Mouse (Mus musculus): Measurements from ENCODE around the gene Depdc5.
A peak's percentile ranks its signal among the peaks of the same experiment; 100 is the strongest.

Depdc5 gene

DNA sequence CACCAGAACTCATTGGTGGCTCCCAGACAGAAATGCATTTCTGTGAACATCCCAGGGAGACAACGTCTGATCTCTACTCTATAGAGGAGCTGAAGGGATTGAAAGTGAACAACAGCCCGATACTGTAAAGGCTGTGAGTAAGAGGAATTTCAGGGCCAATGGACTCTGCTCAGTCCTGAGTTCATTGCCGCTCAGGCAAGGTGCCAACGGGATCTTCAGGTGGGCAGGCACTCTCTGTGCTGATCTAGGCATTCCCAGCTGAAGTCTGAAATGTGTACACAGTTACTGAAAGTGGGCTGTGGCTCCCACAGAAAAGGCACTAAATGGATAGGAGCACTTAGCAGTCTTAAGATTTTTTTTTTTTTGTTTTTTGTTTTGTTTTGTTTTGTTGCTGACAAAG, 135.3 kb downstream of the Depdc5 start:
- DNase-seq (ENCODE audit: low read depth, low spot score) = no peak

DNA sequence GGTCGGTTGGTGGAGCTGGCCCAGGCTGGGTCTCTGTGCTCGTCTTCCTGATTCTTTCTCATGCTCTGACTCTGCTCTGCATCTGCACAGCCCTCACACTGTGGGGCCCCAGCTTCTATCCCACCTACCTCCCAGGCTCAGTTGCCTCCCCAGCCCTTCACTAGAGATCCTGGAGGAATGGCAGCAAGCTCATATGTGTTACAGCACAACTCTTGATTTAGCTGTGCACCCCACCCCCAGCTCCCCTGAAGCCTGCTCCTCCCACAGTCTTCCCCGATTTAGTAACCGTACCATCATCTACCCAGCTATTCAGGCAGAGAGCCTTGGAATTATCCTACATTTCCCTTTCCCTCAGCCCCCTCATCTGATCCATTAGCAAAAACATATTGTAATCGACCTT, 137.6 kb downstream of the Depdc5 start:
- no peak for DNase-seq (ENCODE audit: low read depth, low spot score)

GRCm38 (mm10) chr5:33002781-33003180, 139.3 kb downstream of the Depdc5 start:
- DNase-seq (ENCODE audit: low read depth, low spot score) = no peak

DNA sequence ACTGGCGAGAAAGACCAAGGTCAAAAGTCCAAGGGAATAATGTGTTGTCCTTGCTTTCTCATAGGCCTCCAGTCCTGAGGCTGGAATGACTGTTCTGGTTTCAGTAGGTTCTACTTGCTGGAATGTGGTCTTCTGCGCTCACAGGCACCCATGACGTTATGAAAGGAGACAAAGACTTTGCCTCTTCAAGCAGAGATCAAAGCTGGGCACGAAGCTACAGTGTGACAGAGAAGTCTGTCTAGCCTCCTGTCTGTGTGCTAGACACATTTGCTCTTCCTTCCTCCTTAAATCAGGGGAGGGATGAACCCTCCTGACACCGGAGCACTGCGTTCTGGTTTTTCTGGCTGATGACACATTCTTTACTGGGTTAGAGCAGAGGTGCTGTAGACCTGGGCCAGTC, 140.0 kb downstream of the Depdc5 start:
- no peak for DNase-seq (ENCODE audit: low read depth, low spot score)

GRCm38 (mm10) chr5:33004110-33004509, 140.6 kb downstream of the Depdc5 start:
- no peak for DNase-seq (ENCODE audit: low read depth, low spot score)

GRCm38 (mm10) chr5:33005442-33006145, 142.1 kb downstream of the Depdc5 start:
- peak; percentile 35 for DNase-seq (ENCODE audit: low read depth, low spot score)

- no peak for DNase-seq (ENCODE audit: low read depth, low spot score)
Measured at GRCm38 (mm10) chr5:33006670-33007069, 143.2 kb downstream of the Depdc5 start.

GRCm38 (mm10) chr5:33007371-33007770, 143.9 kb downstream of the Depdc5 start:
- no peak for DNase-seq (ENCODE audit: low read depth, low spot score)

DNA sequence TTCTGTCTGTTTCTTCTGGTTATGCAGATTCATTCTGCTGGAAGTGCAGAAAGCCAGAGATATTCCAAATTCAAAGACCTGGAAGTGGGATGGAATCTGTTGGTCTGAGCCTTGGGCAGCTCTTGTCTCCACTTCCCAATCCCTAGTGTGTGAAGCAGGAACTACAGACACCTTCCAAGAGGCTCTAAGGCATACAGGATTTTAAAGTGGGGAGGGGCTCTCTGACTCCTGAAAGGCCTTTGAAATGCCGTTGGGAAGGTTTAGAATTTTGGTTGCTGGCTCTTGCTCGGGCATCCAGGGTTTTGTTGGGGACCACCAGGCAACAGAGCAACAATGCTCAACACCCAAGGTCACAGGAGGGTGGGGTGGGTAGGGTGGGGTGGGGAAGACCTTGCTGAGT, 145.8 kb downstream of the Depdc5 start:
- DNase-seq (ENCODE audit: low read depth, low spot score) = no peak

DNA sequence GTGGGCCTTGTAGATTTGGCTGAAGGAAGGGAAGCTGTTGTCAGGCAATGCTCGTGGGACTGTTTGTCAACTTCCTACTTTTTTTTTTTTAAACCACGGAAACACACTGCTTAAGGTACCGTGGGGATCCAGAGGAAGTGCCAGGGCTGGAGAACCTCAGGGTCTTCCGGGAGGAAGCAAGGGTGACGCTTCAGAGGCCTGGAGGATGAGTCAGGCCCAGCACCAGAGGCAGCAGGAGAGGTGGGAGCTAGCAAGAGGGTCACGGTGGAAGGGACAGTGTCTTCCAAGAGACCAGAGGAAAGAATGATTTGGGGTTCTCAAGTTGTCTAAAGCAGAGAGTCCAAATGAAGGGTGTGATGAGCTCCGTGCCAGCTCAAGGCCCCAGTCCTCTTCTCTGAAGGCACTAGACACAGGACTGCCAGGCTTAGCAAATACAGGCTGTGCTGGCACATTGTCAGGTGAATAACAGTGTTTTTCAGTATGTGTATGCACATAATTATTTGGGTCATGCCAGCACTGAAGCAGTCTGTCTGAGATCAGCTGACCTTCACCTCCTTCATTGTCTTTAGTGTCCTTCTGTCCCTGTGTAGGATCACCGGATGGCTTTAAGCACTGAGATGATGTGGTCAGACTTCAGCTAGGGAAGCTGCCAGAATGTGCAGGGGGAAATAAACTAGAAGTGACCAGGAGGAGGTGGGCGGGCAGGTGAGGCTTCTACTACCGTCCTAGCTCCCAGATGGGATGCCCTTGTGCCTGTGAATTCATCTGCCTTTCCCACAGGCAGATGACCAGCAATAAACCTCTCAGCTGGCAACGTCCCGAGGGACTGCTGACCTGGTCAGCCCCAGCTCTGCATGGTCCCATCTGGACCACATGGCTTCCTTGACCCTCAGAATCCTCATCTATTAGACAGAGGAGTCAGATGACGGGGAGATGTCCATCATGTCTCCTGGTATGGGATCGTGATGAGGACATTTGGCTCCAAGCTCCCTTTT, 146.6 kb downstream of the Depdc5 start:
- DNase-seq (ENCODE audit: low read depth, low spot score) = no peak

DNA sequence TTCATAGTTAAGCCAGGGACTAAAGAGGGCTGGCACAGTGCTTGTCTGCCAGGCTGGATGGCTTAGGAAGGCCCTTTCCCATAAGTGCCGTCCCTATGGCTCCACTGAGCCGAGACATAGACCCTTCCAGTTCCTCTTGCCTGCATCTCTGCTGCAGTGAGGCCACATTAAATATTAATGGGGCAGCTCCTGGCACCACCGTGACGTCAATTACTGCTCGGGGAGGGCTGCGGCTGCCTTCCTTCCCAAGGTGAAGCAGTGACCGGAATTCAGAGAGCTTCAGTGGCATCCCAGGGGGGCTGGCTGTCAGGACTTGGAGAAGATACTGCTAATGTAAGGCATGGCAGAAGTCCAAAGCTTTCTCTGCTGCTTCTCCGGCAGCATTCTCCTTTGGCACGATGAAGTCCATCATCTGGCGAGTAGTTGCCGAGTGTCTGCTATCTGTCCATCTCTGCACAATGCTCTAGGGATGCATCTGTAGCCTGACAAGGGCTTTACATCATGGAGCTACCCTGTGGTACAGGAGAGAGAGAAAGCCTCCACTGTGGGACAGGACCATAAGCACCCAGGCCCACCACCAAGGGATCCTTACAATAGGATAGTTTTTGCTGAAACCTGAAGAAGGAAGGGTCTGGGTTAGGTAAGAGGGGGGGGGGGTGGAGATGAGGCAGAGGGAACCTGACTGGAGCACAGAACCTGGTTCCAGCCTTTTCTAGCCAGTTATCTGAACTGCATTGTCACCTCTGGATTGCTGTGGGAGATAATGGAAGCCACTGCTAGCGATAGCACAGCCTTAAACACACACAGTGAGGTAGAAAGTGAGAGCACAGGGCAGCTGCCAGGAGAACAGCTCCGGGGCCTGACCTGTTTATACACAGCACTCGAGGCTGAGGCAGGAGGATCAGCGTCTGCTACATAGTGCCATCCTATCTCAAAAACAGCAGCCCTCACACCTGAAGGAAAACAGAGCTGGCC, 147.9 kb downstream of the Depdc5 start:
- no peak for DNase-seq (ENCODE audit: low read depth, low spot score)

DNA sequence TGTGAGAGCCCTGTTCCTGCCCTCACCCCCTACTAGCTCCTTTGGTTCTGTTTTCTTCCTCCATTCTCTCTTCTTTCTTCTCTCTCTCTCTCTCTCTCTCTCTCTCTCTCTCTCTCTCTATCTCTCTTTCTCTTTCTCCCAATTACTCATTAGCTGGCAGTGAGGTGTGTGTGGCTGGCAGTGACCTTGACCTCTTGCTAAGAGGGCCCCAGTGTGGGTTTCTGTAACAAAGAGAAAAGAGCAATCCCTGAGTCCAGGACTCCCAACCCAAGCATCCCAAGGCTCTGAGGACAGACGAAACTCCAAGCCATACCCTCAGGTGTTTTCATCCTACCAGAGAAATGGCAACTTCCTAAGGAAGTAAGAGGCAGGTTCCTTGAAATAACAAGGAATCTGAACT, 150.6 kb downstream of the Depdc5 start:
- DNase-seq (ENCODE audit: low read depth, low spot score) = no peak

GRCm38 (mm10) chr5:33015579-33015978, 152.1 kb downstream of the Depdc5 start:
- DNase-seq (ENCODE audit: low read depth, low spot score) = no peak

DNA sequence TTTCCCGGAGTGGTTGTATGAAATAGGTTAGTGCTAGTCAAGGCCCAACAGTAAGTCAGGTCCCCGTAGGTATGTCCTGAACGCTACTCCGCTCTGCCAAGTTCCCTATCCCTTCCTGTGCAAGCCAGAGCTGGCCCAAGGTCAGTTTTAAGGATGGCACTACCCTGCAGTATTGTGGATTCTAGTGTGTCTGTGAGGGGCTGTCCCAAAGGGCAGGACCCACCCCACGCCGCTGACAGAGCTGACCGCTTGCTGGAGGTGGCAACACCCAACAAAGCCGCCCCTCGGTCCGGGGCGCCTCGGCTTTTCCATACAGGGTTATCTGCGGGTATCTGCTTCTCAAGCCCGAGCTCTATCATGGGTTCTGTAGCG, 154.7 kb downstream of the Depdc5 start:
- no peak for DNase-seq (ENCODE audit: low read depth, low spot score)

DNA sequence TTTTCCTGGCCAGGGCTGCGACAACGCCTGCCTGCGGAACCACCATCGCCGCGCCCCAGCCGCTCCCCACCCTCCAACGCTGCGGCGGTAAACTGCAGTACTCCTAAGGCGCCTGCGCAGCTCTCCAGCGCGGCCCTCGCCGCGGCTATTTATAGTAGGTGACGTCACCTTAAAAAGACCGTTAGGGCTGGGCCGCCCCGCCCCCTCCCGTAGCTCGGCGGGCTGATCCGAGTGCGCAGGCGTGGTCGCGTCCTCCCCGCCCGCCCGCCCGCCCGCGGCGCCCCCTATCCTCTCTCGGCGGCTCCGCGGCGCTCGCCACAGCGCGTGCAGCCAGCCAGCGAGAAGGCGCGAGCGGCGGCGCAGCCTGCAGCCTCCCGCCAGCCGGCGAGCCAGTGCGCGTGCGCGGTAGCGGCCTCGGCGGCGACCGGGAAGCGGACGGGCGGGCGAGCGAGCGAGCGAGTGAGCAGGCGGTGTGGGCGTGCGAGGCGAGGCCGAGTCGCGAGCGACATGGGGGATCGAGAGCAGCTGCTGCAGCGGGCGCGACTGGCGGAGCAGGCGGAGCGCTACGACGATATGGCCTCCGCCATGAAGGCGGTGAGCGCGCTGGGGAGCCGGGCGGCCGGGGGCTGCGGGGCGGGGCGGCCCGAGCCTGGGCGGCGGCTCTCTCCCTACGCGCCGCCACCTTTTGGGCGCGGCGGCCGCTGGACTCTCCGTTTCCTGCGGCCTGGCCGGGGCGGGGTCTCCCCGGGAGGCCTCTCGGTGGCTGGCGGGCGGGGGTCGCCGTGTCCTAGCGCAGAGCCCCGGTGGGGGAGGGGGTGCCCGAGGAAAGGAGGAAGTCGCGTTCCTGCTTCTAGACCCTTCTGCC, 155.3 kb downstream of the Depdc5 start, which contains the start of gene Ywhah:
Ywhah (plus strand) TSS at position 256 of the 865 bp plus-strand sequence.
- peak; percentile 98 for DNase-seq (ENCODE audit: low read depth, low spot score)

DNA sequence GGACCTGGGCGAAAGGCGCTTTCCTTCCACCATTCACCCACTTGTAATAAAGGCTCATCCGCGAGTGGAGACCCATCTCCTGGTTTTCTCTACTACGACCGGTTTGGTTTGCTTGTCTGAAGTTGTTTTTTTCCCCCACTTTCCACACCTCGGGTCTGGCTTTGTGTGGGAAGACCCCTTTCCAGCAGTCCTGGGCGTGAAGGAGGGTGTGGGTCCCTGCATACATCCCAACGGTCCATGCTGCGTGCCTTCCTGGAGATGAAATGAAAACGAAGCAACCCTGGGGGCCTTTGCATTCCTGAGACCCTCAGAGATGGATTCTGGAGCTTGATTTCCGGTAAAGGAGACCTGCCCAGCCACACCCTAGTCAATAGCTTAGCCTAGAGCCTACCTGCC, 155.9 kb downstream of the Depdc5 start:
- DNase-seq (ENCODE audit: low read depth, low spot score) = no peak

GRCm38 (mm10) chr5:33021622-33022021, 158.1 kb downstream of the Depdc5 start:
- DNase-seq (ENCODE audit: low read depth, low spot score) = no peak

GRCm38 (mm10) chr5:33023337-33023736, 159.8 kb downstream of the Depdc5 start:
- DNase-seq (ENCODE audit: low read depth, low spot score) = no peak

GRCm38 (mm10) chr5:33024474-33024873, 161.0 kb downstream of the Depdc5 start:
- no peak for DNase-seq (ENCODE audit: low read depth, low spot score)

- no peak for DNase-seq (ENCODE audit: low read depth, low spot score)
Measured at GRCm38 (mm10) chr5:33028656-33029055, 165.2 kb downstream of the Depdc5 start.
